Mouse (Mus musculus): ENCODE results near the gene Swt1. TPM values are rescaled to one million over a fixed set of nuclear protein-coding genes. Genes with fewer than 3 reads are reported as not detected.
A peak's percentile ranks its signal among the peaks of the same experiment; 100 is the strongest.
"Not testable (repeated sequence)": the region's sequence is repeated elsewhere in the genome, so short reads cannot be mapped to it uniquely, and the experiment has no call there.

The Swt1 gene
- polyA plus RNA-seq, 1 experiment from 2014 or later, result 18.3 TPM

- no peak overlapping the region for H3K4me3 ChIP-seq
- H3K4me1 ChIP-seq, result peaks cover 3% of the 10 kb centered on the region; the same call in 1 of the 2 replicates
- no peak for DNase-seq (ENCODE audit: low spot score)
- no peaks in the 10 kb centered on the region for H3K27me3 ChIP-seq (ENCODE audit: insufficient read depth, poor library complexity, severe bottlenecking)
- H3K9me3 ChIP-seq, result no peaks in the 10 kb centered on the region
- peaks cover 86% of the 10 kb centered on the region for H3K36me3 ChIP-seq
- H3K27ac ChIP-seq, result no peak overlapping the region
- WGBS, result 95% methylated on average over 2 of the region's 2 CpGs
Measured at GRCm38 (mm10) chr1:151352911-151353310, 75.3 kb downstream of the Swt1 start.

GRCm38 (mm10) chr1:151348293-151348692 lies 80.0 kb downstream of the Swt1 start:
- 77% methylated on average over 4 of the region's 4 CpGs for WGBS

GRCm38 (mm10) chr1:151346681-151347127 lies 81.6 kb downstream of the Swt1 start:
- Histone ChIP-seq H3K4me1 (peaks cover 29% of the 10 kb centered on the region), H3K36me3 (peaks cover 25% of the 10 kb centered on the region), H3K4me3 (peak overlapping the region; percentile 98), H3K27ac (peak overlapping the region; percentile 72), H3K27me3 (ENCODE audit: insufficient read depth, poor library complexity, severe bottlenecking) (no peaks in the 10 kb centered on the region), H3K9me3 (no peaks in the 10 kb centered on the region)
- WGBS, result 19% methylated on average over 6 of the region's 6 CpGs
- DNase-seq (ENCODE audit: low spot score), result no peak

More at GRCm38 (mm10) chr1:151348293-151348692, 80.0 kb downstream of the Swt1 start:
- not testable (repeated sequence) for H3K27me3 ChIP-seq (ENCODE audit: insufficient read depth, poor library complexity, severe bottlenecking); H3K27ac ChIP-seq; DNase-seq (ENCODE audit: low spot score); H3K9me3 ChIP-seq; H3K4me3 ChIP-seq
- Histone ChIP-seq H3K4me1 (peaks cover 13% of the 10 kb centered on the region; the same call in 1 of the 2 replicates), H3K36me3 (peaks cover 41% of the 10 kb centered on the region)

- peaks cover 16% of the 10 kb centered on the region for H3K36me3 ChIP-seq
- H3K27me3 ChIP-seq (ENCODE audit: insufficient read depth, poor library complexity, severe bottlenecking), result no peaks in the 10 kb centered on the region
- H3K27ac ChIP-seq, result peak overlapping the region; percentile 99
- no peak for DNase-seq (ENCODE audit: low spot score)
- H3K9me3 ChIP-seq, result no peaks in the 10 kb centered on the region
- peaks cover 36% of the 10 kb centered on the region for H3K4me1 ChIP-seq
- H3K4me3 ChIP-seq, result peak overlapping the region; percentile 98
Measured at GRCm38 (mm10) chr1:151345863-151346195, 82.4 kb downstream of the Swt1 start.

- Histone ChIP-seq H3K4me1 (peaks cover 40% of the 10 kb centered on the region), H3K27ac (peak overlapping the region; percentile 99), H3K4me3 (peak overlapping the region; percentile 98), H3K36me3 (peaks cover 11% of the 10 kb centered on the region), H3K9me3 (no peaks in the 10 kb centered on the region), H3K27me3 (ENCODE audit: insufficient read depth, poor library complexity, severe bottlenecking) (no peaks in the 10 kb centered on the region)
- WGBS, result under 1% methylated on average over 55 of the region's 55 CpGs
- peak; percentile 95 for DNase-seq (ENCODE audit: low spot score)
Measured at GRCm38 (mm10) chr1:151345109-151345862, 83.0 kb downstream of the Swt1 start.

GRCm38 (mm10) chr1:151344283-151345108 lies 83.8 kb downstream of the Swt1 start, which contains the start of gene Ivns1abp:
Gene Ivns1abp, plus strand, starts transcription at chr1:151344477.
- Histone ChIP-seq H3K36me3 (peaks cover 3% of the 10 kb centered on the region; the same call in 1 of the 2 replicates), H3K9me3 (no peaks in the 10 kb centered on the region), H3K4me3 (peak within 1 kb of the TSS; percentile 98), H3K27ac (peak within 1 kb of the TSS; percentile 99), H3K4me1 (peaks cover 47% of the 10 kb centered on the region), H3K27me3 (ENCODE audit: insufficient read depth, poor library complexity, severe bottlenecking) (no peaks in the 10 kb centered on the region)
- peak; percentile 98 for DNase-seq (ENCODE audit: low spot score)
- WGBS, result under 1% methylated on average over 104 of the region's 104 CpGs

GRCm38 (mm10) chr1:151343571-151344282 lies 84.5 kb downstream of the Swt1 start:
- Histone ChIP-seq H3K4me3 (peak overlapping the region; percentile 98), H3K9me3 (no peaks in the 10 kb centered on the region), H3K4me1 (peaks cover 53% of the 10 kb centered on the region), H3K36me3 (no peaks in the 10 kb centered on the region), H3K27ac (peak overlapping the region; percentile 99), H3K27me3 (ENCODE audit: insufficient read depth, poor library complexity, severe bottlenecking) (no peaks in the 10 kb centered on the region)
- DNase-seq (ENCODE audit: low spot score), result no peak
- WGBS, result under 1% methylated on average over 17 of the region's 17 CpGs

GRCm38 (mm10) chr1:151342968-151343367 lies 85.3 kb downstream of the Swt1 start:
- Histone ChIP-seq H3K27me3 (ENCODE audit: insufficient read depth, poor library complexity, severe bottlenecking) (no peaks in the 10 kb centered on the region), H3K4me3 (peak overlapping the region; percentile 98)

GRCm38 (mm10) chr1:151342311-151342710 lies 85.9 kb downstream of the Swt1 start:
- peak overlapping the region; percentile 98; the same call in 1 of the 2 replicates for H3K4me3 ChIP-seq
- H3K4me1 ChIP-seq, result peaks cover 60% of the 10 kb centered on the region

More at GRCm38 (mm10) chr1:151342968-151343367, 85.3 kb downstream of the Swt1 start:
- WGBS, result 24% methylated on average over 6 of the region's 6 CpGs
- Histone ChIP-seq H3K9me3 (no peaks in the 10 kb centered on the region), H3K27ac (peak overlapping the region; percentile 99), H3K36me3 (no peaks in the 10 kb centered on the region), H3K4me1 (peaks cover 59% of the 10 kb centered on the region)
- DNase-seq (ENCODE audit: low spot score), result no peak

GRCm38 (mm10) chr1:151341321-151342044 lies 86.8 kb downstream of the Swt1 start:
- no peak for DNase-seq (ENCODE audit: low spot score)
- H3K36me3 ChIP-seq, result no peaks in the 10 kb centered on the region
- no peaks in the 10 kb centered on the region for H3K9me3 ChIP-seq
- H3K4me1 ChIP-seq, result peaks cover 53% of the 10 kb centered on the region
- WGBS, result 56% methylated on average over 8 of the region's 8 CpGs
- H3K4me3 ChIP-seq, result no peak overlapping the region
- peak overlapping the region; percentile 52; the same call in 1 of the 2 replicates for H3K27ac ChIP-seq
- H3K27me3 ChIP-seq (ENCODE audit: insufficient read depth, poor library complexity, severe bottlenecking), result no peaks in the 10 kb centered on the region

More at GRCm38 (mm10) chr1:151342311-151342710, 85.9 kb downstream of the Swt1 start:
- Histone ChIP-seq H3K27ac (no peak overlapping the region; the same call in 1 of the 2 replicates), H3K36me3 (no peaks in the 10 kb centered on the region), H3K9me3 (no peaks in the 10 kb centered on the region), H3K27me3 (ENCODE audit: insufficient read depth, poor library complexity, severe bottlenecking) (no peaks in the 10 kb centered on the region)
- no peak for DNase-seq (ENCODE audit: low spot score)
- WGBS, result 58% methylated on average over 3 of the region's 3 CpGs

- H3K4me3 ChIP-seq, result no peak overlapping the region
- DNase-seq (ENCODE audit: low spot score), result no peak
- WGBS, result 35% methylated on average over 2 of the region's 2 CpGs
- no peaks in the 10 kb centered on the region for H3K27me3 ChIP-seq (ENCODE audit: insufficient read depth, poor library complexity, severe bottlenecking)
- no peaks in the 10 kb centered on the region for H3K36me3 ChIP-seq
- H3K9me3 ChIP-seq, result no peaks in the 10 kb centered on the region
- H3K27ac ChIP-seq, result peak overlapping the region; percentile 74
- peaks cover 53% of the 10 kb centered on the region for H3K4me1 ChIP-seq
Measured at GRCm38 (mm10) chr1:151338941-151339340, 89.3 kb downstream of the Swt1 start.

GRCm38 (mm10) chr1:151338234-151338633 lies 90.0 kb downstream of the Swt1 start:
- no peaks in the 10 kb centered on the region for H3K9me3 ChIP-seq
- H3K4me3 ChIP-seq, result no peak overlapping the region
- H3K27me3 ChIP-seq (ENCODE audit: insufficient read depth, poor library complexity, severe bottlenecking), result no peaks in the 10 kb centered on the region
- peaks cover 49% of the 10 kb centered on the region for H3K4me1 ChIP-seq
- no peak for DNase-seq (ENCODE audit: low spot score)
- no peaks in the 10 kb centered on the region for H3K36me3 ChIP-seq
- peak overlapping the region; percentile 74; the same call in 1 of the 2 replicates for H3K27ac ChIP-seq

All from heart, embryonic 10.5 days (tissue).